In the genomic region with DNA sequence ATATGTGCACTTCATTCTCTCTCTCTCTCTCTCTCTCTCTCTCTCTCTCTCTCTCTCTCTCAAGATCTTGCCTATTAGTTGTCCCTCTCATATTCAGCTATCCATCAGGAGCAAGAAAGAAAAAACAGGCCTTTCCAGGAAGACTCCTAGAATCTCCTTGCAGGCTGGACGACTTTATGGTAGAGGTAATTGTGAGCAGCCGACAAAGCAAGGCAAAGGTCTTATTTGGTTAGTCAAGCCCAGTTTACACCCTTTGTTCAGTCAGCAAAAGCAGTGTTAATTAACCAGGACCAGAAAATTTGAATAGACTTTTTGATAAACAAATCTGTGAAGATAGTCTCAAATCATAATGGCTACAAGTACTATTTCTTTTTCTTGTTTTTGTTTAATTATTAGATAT, we compare ENCODE assay signal across 20 mouse cellular contexts. TPM values are rescaled to one million over a fixed set of nuclear protein-coding genes. Genes with fewer than 3 reads are reported as not detected.
A peak's percentile ranks its signal among the peaks of the same experiment; 100 is the strongest.
DNase-seq lines count a peak whose midpoint lies in the region; ATAC-seq lines count a peak whose summit lies in the region.
"Had no signal": no experiment of that assay in that cellular context is flagged by ENCODE, and none has a peak within 500 bp of the region (broad histone marks: within the 10 kb centered on the region; RNA-seq: fewer than 3 reads in every experiment).

No protein-coding gene starts in this region.

- peak; percentile 81 for ATAC-seq in intestine, embryonic 16.5 days
- no peak for ATAC-seq in stomach, embryonic 15.5 days (ENCODE audit: insufficient read depth, low FRiP score, low read depth)
- ATAC-seq: forebrain, embryonic 13.5 days; hindbrain, embryonic 16.5 days had no signal

- WGBS in intestine, embryonic 16.5 days: 38% methylated on average over 2 of the region's 2 CpGs
- WGBS in stomach, embryonic 15.5 days: 56% methylated on average over 2 of the region's 2 CpGs

- peak; percentile 10 to 22 for DNase-seq in kidney, postnatal 25 days
- no peak for DNase-seq in kidney, postnatal 10 days
- no peak for DNase-seq in frontal cortex, postnatal 36 days (ENCODE audit: low spot score in 2 of 2)
- no peak for DNase-seq in spleen, postnatal 10 days (ENCODE audit: low spot score in 2 of 2)
- DNase-seq in thymus, postnatal 0 days (ENCODE audit: low spot score): no peak
- DNase-seq: adrenal gland, adult 8-10 months; adrenal gland, postnatal 36 days; cerebellum, adult 2 months; cerebellum, postnatal 14 days; gastrocnemius, postnatal 36 days; heart, postnatal 10 days; heart, postnatal 4 days had no signal

- no peak overlapping the region for H3K4me2 ChIP-seq in intestine, embryonic 16.5 days (ENCODE audit: low read depth, low read length)
- no peak overlapping the region for H3K4me2 ChIP-seq in stomach, embryonic 15.5 days
- H3K4me2 ChIP-seq: embryonic facial prominence, embryonic 13.5 days; forebrain, embryonic 13.5 days; hindbrain, embryonic 12.5 days had no signal

- H3K4me3 ChIP-seq in intestine, embryonic 16.5 days (ENCODE audit: low read length): no peak overlapping the region
- no peak overlapping the region for H3K4me3 ChIP-seq in stomach, embryonic 15.5 days (replicated peaks)
- H3K4me3 ChIP-seq: embryonic facial prominence, embryonic 13.5 days; forebrain, embryonic 13.5 days; heart, embryonic 10.5 days; hindbrain, embryonic 12.5 days had no signal

- no peaks in the 10 kb centered on the region for H3K36me3 ChIP-seq in intestine, embryonic 16.5 days (ENCODE audit: control insufficient read depth, insufficient read depth, low read length)
- no peaks in the 10 kb centered on the region for H3K36me3 ChIP-seq in stomach, embryonic 15.5 days
- H3K36me3 ChIP-seq: embryonic facial prominence, embryonic 13.5 days; G1E; heart, embryonic 10.5 days; hindbrain, embryonic 12.5 days had no signal

- H3K9me3 ChIP-seq in intestine, embryonic 16.5 days (ENCODE audit: control insufficient read depth, low read length): no peaks in the 10 kb centered on the region
- H3K9me3 ChIP-seq in stomach, embryonic 15.5 days: no peaks in the 10 kb centered on the region
- H3K9me3 ChIP-seq: embryonic facial prominence, embryonic 13.5 days; forebrain, embryonic 13.5 days; G1E; heart, embryonic 10.5 days; hindbrain, embryonic 12.5 days had no signal

- H3K27ac ChIP-seq in intestine, embryonic 16.5 days (ENCODE audit: low read length): peak overlapping the region; percentile 83
- peak overlapping the region; percentile 61 for H3K27ac ChIP-seq in stomach, embryonic 15.5 days
- H3K27ac ChIP-seq: embryonic facial prominence, embryonic 13.5 days; forebrain, embryonic 13.5 days; heart, embryonic 10.5 days; hindbrain, embryonic 12.5 days had no signal

- H3K4me1 ChIP-seq in intestine, embryonic 16.5 days (ENCODE audit: control insufficient read depth, insufficient read depth, low read length): peaks cover 12% of the 10 kb centered on the region
- 0 out of 2 replicates have a peak, but pooled peaks cover 7% of the 10 kb centered on the region for H3K4me1 ChIP-seq in stomach, embryonic 15.5 days

- no peak overlapping the region for H3K9ac ChIP-seq in intestine, embryonic 16.5 days (ENCODE audit: low read depth, low read length)
- H3K9ac ChIP-seq in stomach, embryonic 15.5 days: no peak overlapping the region
- H3K9ac ChIP-seq: embryonic facial prominence, embryonic 13.5 days; forebrain, embryonic 13.5 days; hindbrain, embryonic 12.5 days had no signal

- no peaks in the 10 kb centered on the region for H3K27me3 ChIP-seq in intestine, embryonic 16.5 days (replicated peaks; ENCODE audit: control insufficient read depth, insufficient read depth, low read length)
- H3K27me3 ChIP-seq in stomach, embryonic 15.5 days (replicated peaks): no peaks in the 10 kb centered on the region
- H3K27me3 ChIP-seq: embryonic facial prominence, embryonic 13.5 days; forebrain, embryonic 13.5 days; hindbrain, embryonic 12.5 days had no signal

RNA-seq across cellular contexts. Expression of a gene that starts 57.4 kb away (rescaled TPM):
- 79.7 and 89.1 TPM in 2 replicates for polyA plus RNA-seq in intestine, embryonic 16.5 days (2015; fragmentation: Nextera tagmentation; extraction: Ambion mirVana)
- polyA plus RNA-seq in stomach, embryonic 15.5 days (2015; fragmentation: Nextera tagmentation; extraction: Ambion mirVana): 142 and 146 TPM in 2 replicates
- 63.4 and 69.7 TPM in 2 replicates for polyA plus RNA-seq in thymus, postnatal 0 days (2015; fragmentation: Nextera tagmentation; extraction: Ambion mirVana)

Comparison
In these comparisons a context has a peak if more than half of its experiments do, and no peak if none do; other contexts are left out.
1. DNase-seq: peak in kidney, postnatal 25 days (2 of 2); none in kidney, postnatal 10 days (single experiment), frontal cortex, postnatal 36 days (0 of 2), spleen, postnatal 10 days (0 of 2) and thymus, postnatal 0 days (single experiment).